Mouse (Mus musculus): ENCODE data around the gene Pgpep1.

Gene Pgpep1

DNA sequence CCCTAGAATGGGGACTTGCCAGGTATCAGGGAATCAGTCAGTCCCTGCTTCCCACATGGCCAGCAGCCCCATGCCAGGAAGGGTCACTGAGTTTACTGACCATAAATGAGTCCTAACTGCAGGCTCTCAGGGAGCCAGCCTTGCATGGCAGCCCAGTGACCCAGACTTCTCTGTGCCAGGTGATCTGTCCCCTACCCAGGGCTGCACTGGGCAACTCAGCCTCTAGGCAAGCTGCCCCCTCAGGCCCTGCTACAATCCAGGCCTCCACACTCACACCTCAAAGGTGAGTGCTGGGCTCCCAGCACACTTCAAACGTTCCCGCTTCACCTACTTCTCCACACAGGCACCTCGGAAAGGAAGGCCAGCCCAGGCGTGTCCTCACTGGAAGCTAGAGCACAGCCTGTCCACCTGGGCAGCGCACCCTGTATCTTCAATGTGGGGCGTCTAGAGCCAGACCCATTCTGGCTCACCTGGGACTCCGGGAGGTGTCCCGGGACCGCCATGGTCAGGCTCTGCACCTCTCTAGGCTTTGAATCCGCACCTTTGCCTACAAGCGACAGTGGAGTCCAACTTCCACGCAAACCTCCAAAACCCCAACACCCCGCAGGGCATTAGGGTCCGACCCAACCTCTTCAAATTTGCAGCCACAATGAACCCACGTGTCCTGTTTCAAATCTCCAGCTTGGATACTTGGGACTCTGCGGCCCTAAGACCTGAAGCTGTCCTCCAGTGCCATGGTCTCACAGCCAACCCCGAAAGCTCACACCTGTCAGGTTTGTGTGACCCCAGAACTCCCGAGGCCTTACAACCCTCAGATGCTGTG, 53.2 kb downstream of the Pgpep1 start:
- peak overlapping the region; percentile 93 for H3K4me3 ChIP-seq (replicated peaks; ENCODE audit: low read length)
- TF ChIP-seq CTCF (conservative IDR thresholded peaks at IDR 0.05; ENCODE audit: low read length) (no peak), POU5F1 (IDR thresholded peaks at IDR 0.05; ENCODE audit: borderline replicate concordance, low read length) (no peak), NANOG (IDR thresholded peaks at IDR 0.05; ENCODE audit: borderline replicate concordance, low read length) (no peak)
- H3K36me3 ChIP-seq (ENCODE audit: insufficient read depth, low read length), result peaks cover 27% of the 10 kb centered on the region
- H3K4me1 ChIP-seq (replicated peaks; ENCODE audit: low read depth, low read length), result peaks cover 84% of the 10 kb centered on the region
- H3K27me3 ChIP-seq (ENCODE audit: insufficient read depth, low read length), result peaks cover 10% of the 10 kb centered on the region
- no peaks in the 10 kb centered on the region for H3K9me3 ChIP-seq (ENCODE audit: low read length)

DNA sequence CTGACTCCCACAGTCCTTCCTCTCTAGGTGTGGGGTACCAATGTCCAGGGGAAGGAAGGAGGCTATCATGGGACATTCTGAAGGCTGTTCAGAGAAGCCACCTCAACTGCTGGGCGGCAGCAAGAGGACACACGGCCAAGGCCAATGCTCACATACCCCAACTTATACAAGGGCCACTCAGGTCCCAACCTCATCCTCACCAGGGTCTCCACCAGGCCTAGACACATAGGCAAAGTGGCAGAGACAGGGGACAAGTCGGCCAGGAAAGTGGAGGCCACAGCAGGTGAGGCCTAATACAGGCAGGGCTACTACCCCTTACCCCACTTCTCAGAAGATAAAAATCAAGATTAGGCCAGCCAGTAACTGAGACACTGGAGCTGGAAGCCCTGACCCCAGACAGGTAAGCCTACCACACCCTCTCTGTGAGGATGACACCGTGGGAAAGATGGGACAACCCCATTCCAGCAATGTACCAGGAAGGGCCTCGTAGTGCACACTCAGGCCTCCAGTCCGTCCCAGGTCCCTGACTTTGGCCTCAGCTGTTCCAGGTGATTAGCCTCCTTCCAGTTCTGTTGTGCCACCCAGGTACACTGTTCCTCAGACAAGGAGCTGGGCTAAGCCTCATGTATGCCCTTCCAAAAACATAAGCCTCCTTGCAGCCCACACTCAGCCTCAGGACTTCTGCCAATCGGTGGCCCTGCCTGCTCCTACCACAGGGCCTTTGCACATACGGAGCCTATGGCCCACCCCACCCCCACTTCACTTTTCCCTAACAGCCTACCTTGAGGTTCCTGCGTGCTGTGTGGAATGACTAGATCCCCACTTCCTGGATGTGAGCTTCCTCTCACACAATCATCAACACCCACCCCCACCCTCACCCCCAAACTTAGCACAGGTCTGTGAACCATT, 54.1 kb downstream of the Pgpep1 start:
- H3K4me1 ChIP-seq (replicated peaks; ENCODE audit: low read depth, low read length), result peaks cover 83% of the 10 kb centered on the region
- peaks cover 3% of the 10 kb centered on the region for H3K27me3 ChIP-seq (ENCODE audit: insufficient read depth, low read length)
- peaks cover 31% of the 10 kb centered on the region for H3K36me3 ChIP-seq (ENCODE audit: insufficient read depth, low read length)
- H3K9me3 ChIP-seq (ENCODE audit: low read length), result no peaks in the 10 kb centered on the region
- TF ChIP-seq CTCF (conservative IDR thresholded peaks at IDR 0.05; ENCODE audit: low read length) (no peak), NANOG (IDR thresholded peaks at IDR 0.05; ENCODE audit: borderline replicate concordance, low read length) (no peak), POU5F1 (IDR thresholded peaks at IDR 0.05; ENCODE audit: borderline replicate concordance, low read length) (no peak)
- H3K4me3 ChIP-seq (replicated peaks; ENCODE audit: low read length), result peak overlapping the region; percentile 93

DNA sequence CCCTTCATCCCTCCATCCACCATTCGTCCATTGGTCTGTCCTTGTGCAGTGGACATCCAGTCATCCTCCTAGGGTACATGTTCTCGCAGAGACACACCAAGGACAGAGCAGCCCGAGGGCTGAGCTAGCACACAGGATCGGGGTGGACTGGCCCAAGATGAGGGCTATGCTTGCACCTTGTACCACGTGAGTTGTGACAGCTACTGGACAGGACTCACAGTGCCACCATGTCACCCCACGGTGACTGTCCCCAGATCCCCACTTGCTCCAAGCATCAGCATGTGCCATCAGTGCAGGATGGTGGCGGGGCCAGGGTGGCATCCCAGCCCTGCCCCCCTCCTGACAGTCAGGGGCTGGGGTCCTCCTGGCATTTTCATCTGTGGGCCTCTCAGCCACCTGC, 55.6 kb downstream of the Pgpep1 start:
- no peak for TF ChIP-seq CTCF (conservative IDR thresholded peaks at IDR 0.05; ENCODE audit: low read length)
- no peak for TF ChIP-seq POU5F1 (IDR thresholded peaks at IDR 0.05; ENCODE audit: borderline replicate concordance, low read length)
- TF ChIP-seq NANOG (IDR thresholded peaks at IDR 0.05; ENCODE audit: borderline replicate concordance, low read length), result no peak
- 0 out of 2 replicates have a peak overlapping the region, but pooled peaks have one; percentile 20 for H3K4me3 ChIP-seq (replicated peaks; ENCODE audit: low read length)
- no peaks in the 10 kb centered on the region for H3K9me3 ChIP-seq (ENCODE audit: low read length)
- H3K27me3 ChIP-seq (ENCODE audit: insufficient read depth, low read length), result no peaks in the 10 kb centered on the region
- peaks cover 90% of the 10 kb centered on the region for H3K4me1 ChIP-seq (replicated peaks; ENCODE audit: low read depth, low read length)
- peaks cover 44% of the 10 kb centered on the region for H3K36me3 ChIP-seq (ENCODE audit: insufficient read depth, low read length)

DNA sequence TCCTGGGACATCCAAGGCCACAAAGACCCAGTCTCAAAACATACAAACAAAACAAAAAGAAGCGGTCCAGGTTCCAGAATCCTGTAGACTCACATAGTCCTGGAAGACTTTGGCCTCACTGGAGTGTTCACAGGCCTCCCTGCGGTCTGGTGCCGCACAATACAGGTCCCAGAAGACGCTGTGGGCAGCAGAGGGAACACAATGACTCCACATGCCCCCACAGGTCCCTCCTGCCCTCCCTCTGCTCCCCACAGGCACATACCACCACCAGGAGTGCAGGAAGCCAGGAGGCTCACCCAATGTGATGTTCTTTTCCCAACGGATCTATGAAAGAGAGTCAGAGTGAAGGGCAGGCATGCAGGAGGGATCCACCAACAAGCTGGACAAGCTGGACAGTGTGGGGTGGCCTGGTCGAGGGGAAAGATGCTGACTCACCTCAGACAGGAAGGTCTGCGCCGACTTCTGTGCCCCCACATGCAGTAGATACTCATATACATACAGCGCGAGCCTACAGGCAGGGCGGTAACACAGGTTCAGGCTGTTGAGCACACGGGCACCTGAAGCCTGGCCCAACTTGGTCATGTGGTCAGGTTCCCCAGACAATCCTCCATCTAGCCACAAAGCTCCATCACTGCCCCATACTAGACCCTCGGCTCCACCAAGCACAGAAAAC, 57.9 kb downstream of the Pgpep1 start:
- peak overlapping the region; percentile 13; the same call in 1 of the 2 replicates for H3K4me3 ChIP-seq (replicated peaks; ENCODE audit: low read length)
- H3K27me3 ChIP-seq (ENCODE audit: insufficient read depth, low read length), result no peaks in the 10 kb centered on the region; the same call in 1 of the 2 replicates
- peaks cover 94% of the 10 kb centered on the region for H3K4me1 ChIP-seq (replicated peaks; ENCODE audit: low read depth, low read length)
- H3K36me3 ChIP-seq (ENCODE audit: insufficient read depth, low read length), result peaks cover 58% of the 10 kb centered on the region
- no peaks in the 10 kb centered on the region for H3K9me3 ChIP-seq (ENCODE audit: low read length)
- TF ChIP-seq CTCF (conservative IDR thresholded peaks at IDR 0.05; ENCODE audit: low read length) (no peak), POU5F1 (IDR thresholded peaks at IDR 0.05; ENCODE audit: borderline replicate concordance, low read length) (no peak), NANOG (IDR thresholded peaks at IDR 0.05; ENCODE audit: borderline replicate concordance, low read length) (no peak)

DNA sequence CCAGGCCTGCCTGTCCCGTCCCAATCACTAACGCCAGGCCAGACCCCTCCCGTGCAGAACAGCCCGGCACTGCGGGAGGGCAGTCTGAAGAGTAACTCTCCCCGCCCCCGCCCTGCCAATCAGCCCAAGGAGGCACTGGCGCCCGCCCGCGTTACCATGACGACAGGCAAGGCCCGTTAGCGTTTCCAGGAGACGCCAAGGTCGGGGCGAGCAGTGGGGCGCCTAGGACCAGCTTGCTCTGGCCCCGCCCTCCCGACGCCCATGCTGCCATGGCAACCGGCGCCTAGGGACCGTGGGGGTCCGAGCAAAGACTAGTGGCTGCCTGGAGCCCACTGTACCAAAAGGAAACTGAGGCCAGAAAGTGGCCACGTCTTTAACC, 58.9 kb downstream of the Pgpep1 start:
- TF ChIP-seq NANOG (IDR thresholded peaks at IDR 0.05; ENCODE audit: borderline replicate concordance, low read length) (no peak), CTCF (conservative IDR thresholded peaks at IDR 0.05; ENCODE audit: low read length) (no peak), POU5F1 (IDR thresholded peaks at IDR 0.05; ENCODE audit: borderline replicate concordance, low read length) (no peak)
- H3K4me3 ChIP-seq (replicated peaks; ENCODE audit: low read length), result peak overlapping the region; percentile 46
- peaks cover 94% of the 10 kb centered on the region for H3K4me1 ChIP-seq (replicated peaks; ENCODE audit: low read depth, low read length)
- H3K36me3 ChIP-seq (ENCODE audit: insufficient read depth, low read length), result peaks cover 68% of the 10 kb centered on the region
- peaks cover 1% of the 10 kb centered on the region for H3K27me3 ChIP-seq (ENCODE audit: insufficient read depth, low read length)
- no peaks in the 10 kb centered on the region for H3K9me3 ChIP-seq (ENCODE audit: low read length)

DNA sequence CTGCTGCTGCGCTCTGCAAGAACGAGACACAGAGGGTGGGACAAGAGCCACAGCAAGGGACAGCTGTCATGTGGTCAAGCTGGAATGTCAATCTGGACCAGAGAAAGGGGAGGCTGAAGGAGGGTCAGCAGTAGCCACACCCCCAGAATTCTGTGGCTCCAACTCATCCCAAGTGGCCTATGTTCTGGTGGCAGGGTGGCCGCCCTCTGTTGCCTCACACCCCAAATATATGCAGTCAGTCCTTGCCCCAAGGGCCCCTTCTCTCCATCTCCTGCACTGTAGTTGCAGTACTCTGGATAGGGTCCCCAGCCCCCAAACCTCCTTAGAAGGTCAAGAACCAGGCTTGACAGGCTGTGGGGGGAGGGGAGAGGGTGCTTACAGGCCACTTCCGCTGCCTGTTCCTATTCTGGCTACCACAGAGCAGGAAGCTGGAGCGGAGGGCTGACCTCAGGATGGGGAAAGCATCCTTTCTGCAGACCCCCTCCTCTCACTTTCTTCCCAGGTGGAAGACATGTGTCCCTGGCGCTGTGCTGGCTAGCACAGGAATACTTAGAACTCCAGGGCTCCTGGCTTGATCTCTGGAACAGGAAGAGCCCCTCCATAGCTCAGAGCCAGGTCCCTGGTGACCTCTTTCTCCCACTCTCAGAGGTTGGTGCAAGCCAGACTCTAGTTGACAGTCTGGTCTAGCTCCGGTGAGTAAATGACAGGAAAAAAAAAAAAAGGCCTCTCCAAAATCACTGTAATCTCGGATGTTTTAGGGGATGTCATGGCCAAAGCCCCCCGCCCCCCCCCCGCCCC, 59.5 kb downstream of the Pgpep1 start:
- TF ChIP-seq POU5F1 (IDR thresholded peaks at IDR 0.05; ENCODE audit: borderline replicate concordance, low read length) (no peak), NANOG (IDR thresholded peaks at IDR 0.05; ENCODE audit: borderline replicate concordance, low read length) (no peak), CTCF (conservative IDR thresholded peaks at IDR 0.05; ENCODE audit: low read length) (no peak)
- Histone ChIP-seq H3K4me3 (replicated peaks; ENCODE audit: low read length) (peak overlapping the region; percentile 46), H3K9me3 (ENCODE audit: low read length) (no peaks in the 10 kb centered on the region), H3K4me1 (replicated peaks; ENCODE audit: low read depth, low read length) (peaks cover 94% of the 10 kb centered on the region), H3K36me3 (ENCODE audit: insufficient read depth, low read length) (peaks cover 70% of the 10 kb centered on the region), H3K27me3 (ENCODE audit: insufficient read depth, low read length) (peaks cover 7% of the 10 kb centered on the region)

DNA sequence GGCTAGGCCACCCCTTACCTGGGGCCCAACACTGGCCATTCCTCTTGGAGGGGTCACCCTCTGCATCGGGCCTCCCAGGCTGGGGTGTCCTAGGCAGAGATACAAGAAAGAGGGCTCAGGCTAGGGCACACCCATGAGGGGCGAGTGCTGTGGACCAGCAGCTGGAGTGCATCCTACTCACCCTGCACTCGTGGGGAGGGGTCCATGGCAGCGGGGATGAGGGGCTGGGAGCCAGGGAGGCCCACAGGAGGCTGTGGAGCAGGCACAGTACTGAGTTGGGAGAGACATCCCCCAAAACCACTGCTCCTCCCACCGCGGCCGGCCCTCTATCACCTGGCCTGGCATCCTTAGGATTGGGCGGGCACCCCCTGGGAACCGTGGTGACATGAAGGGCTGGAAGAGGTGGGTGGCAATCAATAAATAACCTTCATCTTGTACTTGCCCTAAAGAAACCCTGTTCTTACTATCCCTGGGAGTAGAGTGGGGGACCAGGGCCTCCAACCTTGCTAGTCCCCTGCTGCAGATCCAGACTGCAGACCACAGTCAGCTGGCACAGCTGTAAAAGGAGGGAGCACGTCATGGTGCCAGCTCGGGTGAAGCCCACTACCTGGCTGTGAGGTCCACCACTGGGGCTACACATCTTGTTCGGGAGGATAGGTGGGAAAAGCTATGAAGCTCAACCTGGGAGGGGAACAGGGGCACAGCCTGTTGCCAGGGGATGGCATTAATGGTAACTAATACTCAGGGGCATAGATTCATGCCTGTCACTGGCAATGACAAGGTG, 60.5 kb downstream of the Pgpep1 start:
- TF ChIP-seq POU5F1 (IDR thresholded peaks at IDR 0.05; ENCODE audit: borderline replicate concordance, low read length) (no peak), NANOG (IDR thresholded peaks at IDR 0.05; ENCODE audit: borderline replicate concordance, low read length) (no peak), CTCF (conservative IDR thresholded peaks at IDR 0.05; ENCODE audit: low read length) (no peak)
- Histone ChIP-seq H3K4me1 (replicated peaks; ENCODE audit: low read depth, low read length) (peaks cover 94% of the 10 kb centered on the region), H3K4me3 (replicated peaks; ENCODE audit: low read length) (peak overlapping the region; percentile 93), H3K36me3 (ENCODE audit: insufficient read depth, low read length) (peaks cover 67% of the 10 kb centered on the region), H3K9me3 (ENCODE audit: low read length) (no peaks in the 10 kb centered on the region), H3K27me3 (ENCODE audit: insufficient read depth, low read length) (peaks cover 15% of the 10 kb centered on the region)
